Mouse (Mus musculus) liver, embryonic 15.5 days (tissue): Measurements from ENCODE around the gene Top2b. TPM values are rescaled to one million over a fixed set of nuclear protein-coding genes. Genes with fewer than 3 reads are reported as not detected.

Source experiments
- ATAC-seq: fragments of 200-750 bp; cut with Nextera tagmentation; 2 replicates; pipeline ENCODE4 v1.8.0; 2017; ENCODE audit warnings: moderate number of reproducible peaks, mild to moderate bottlenecking, moderate library complexity; ENCODE audit not compliant: insufficient read depth
- H3K27ac ChIP-seq: fragments of 300-500 bp; sonication (generic); replicated peaks from 2 replicates; pipeline ENCODE4 v1.5.1; 2015; ENCODE audit warnings: mild to moderate bottlenecking, inconsistent platforms
- H3K27me3 ChIP-seq: fragments of 300-500 bp; sonication (generic); 2 replicates; pipeline ENCODE4 v1.6.1; 2015; ENCODE audit warnings: mild to moderate bottlenecking, inconsistent platforms
- H3K36me3 ChIP-seq: fragments of 300-500 bp; sonication (generic); replicated peaks from 2 replicates; pipeline ENCODE4 v1.6.1; 2015; ENCODE audit warnings: moderate library complexity, mild to moderate bottlenecking, inconsistent platforms
- H3K4me1 ChIP-seq: fragments of 300-500 bp; sonication (generic); replicated peaks from 2 replicates; pipeline ENCODE4 v1.6.1; 2015; ENCODE audit warnings: inconsistent platforms
- H3K4me2 ChIP-seq: fragments of 300-500 bp; sonication (generic); 2 replicates; pipeline ENCODE4 v1.6.1; 2015; ENCODE audit warnings: moderate library complexity, mild to moderate bottlenecking, inconsistent platforms
- H3K4me3 ChIP-seq: fragments of 300-500 bp; sonication (generic); replicated peaks from 2 replicates; pipeline ENCODE4 v1.5.1; 2015; ENCODE audit warnings: mild to moderate bottlenecking, inconsistent platforms
- H3K9ac ChIP-seq: fragments of 300-500 bp; sonication (generic); 2 replicates; pipeline ENCODE4 v1.6.1; 2015; ENCODE audit warnings: moderate library complexity, mild to moderate bottlenecking, inconsistent platforms
- H3K9me3 ChIP-seq: fragments of 300-500 bp; sonication (generic); replicated peaks from 2 replicates; pipeline ENCODE4 v1.6.1; 2016; ENCODE audit warnings: inconsistent platforms
- WGBS: fragments of 180-500 bp; shearing (Covaris S2); methylation state at CpG from one replicate; pipeline ENCODE4 v1.1.7; 2015; ENCODE audit warnings: mixed read lengths; ENCODE audit not compliant: insufficient replicate concordance; 5-methylcytosine and 5-hydroxymethylcytosine counted together
- polyA plus RNA-seq: library from polyadenylated mRNA; unstranded; fragments of >200 nt; fragmentation: Nextera tagmentation; extraction: Ambion mirVana; gene quantifications from 2 replicates; pipeline ENCODE4 v1.2.1, GENCODE M21; 2015

Top2b gene
- polyA plus RNA-seq: 13.2 and 14.1 TPM in 2 replicates

DNA sequence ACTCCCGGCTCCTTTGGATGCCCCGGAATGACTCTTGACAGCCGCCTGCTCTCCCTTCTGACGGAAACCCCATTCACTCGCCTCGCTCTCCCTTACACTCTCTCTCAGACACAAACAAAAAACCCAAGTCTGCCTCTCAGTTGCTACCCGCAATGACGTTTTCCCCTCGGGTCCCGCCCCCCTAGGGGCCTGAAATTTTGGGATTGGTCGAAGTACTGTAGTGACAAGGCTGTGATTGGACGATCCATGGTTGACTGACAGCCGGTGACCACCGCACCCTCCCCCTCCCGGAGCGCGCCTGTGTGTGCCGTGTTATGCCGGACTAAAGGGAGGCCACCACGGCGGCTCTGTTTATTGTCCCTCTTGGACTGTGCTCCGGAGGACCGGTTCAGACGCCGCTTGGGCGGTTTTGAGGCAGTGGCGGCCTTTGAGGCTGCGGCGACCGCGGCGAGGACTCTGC lies at the start of gene Top2b:
TSS of gene Top2b (plus strand) at position 302 of the 460 bp plus-strand sequence.
- peak within 1 kb of the TSS; percentile 98 for H3K9ac ChIP-seq
- WGBS: under 1% methylated on average over 32 of the region's 32 CpGs
- no peaks in the 10 kb centered on the region for H3K36me3 ChIP-seq
- no peaks in the 10 kb centered on the region for H3K27me3 ChIP-seq
- peak within 1 kb of the TSS; percentile 96 for H3K27ac ChIP-seq
- no peaks in the 10 kb centered on the region for H3K9me3 ChIP-seq
- peak within 1 kb of the TSS; percentile 94 for H3K4me3 ChIP-seq
- ATAC-seq: peak; percentile 97
- peaks cover 38% of the 10 kb centered on the region for H3K4me1 ChIP-seq
- peak within 1 kb of the TSS; percentile 97 for H3K4me2 ChIP-seq

DNA sequence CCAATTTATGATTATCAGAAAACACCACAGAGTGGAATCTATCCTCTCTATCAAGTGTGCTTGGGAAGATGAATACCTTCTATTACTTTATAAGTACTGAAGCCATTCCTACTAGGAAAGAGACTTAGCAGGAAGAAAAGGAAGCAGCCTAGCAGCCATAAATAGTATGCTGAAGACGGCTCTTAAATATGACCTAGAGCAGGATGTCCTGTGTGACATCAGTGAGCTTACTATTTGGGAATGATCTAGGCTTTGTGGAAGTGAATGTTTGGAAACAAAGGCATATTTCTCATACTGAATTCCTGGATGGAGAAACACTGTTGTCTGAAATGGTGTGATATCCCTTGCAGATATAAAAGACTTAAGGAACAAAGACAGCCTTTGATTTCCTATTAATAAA lies 48.3 kb upstream of the Top2b start:
- Histone ChIP-seq H3K4me3 (no peak overlapping the region), H3K9me3 (no peaks in the 10 kb centered on the region), H3K9ac (no peak overlapping the region), H3K36me3 (no peaks in the 10 kb centered on the region), H3K4me2 (no peak overlapping the region), H3K4me1 (peaks cover 29% of the 10 kb centered on the region), H3K27me3 (no peaks in the 10 kb centered on the region), H3K27ac (no peak overlapping the region)
- ATAC-seq: no peak
- 48% methylated on average over 1 of the region's 1 CpGs for WGBS

DNA sequence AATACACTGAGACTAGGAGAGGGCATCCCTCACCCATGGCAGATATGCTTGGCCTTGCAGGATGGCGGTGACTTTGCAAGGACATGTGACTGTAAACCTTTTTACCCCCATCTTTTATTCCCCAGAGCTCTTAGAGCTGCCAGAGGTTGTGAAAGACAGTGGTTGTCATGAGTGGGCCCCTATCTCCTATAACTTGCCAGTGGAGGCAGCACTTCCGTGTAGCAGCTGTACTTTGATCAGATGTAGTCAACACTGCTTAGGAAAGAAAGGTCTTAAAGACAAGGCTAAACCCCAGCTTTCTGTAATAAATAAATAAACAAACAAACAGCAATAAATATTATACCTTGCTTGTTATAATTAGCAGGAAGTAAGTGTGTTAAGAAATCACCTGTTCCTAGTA lies 45.2 kb upstream of the Top2b start:
- no peaks in the 10 kb centered on the region for H3K36me3 ChIP-seq
- no peaks in the 10 kb centered on the region for H3K27me3 ChIP-seq
- H3K9ac ChIP-seq: no peak overlapping the region
- ATAC-seq: no peak
- 54% methylated on average over 2 of the region's 2 CpGs for WGBS
- no peak overlapping the region for H3K4me3 ChIP-seq
- no peaks in the 10 kb centered on the region for H3K9me3 ChIP-seq
- H3K27ac ChIP-seq: no peak overlapping the region
- H3K4me1 ChIP-seq: peaks cover 9% of the 10 kb centered on the region; the same call in 1 of the 2 replicates
- no peak overlapping the region for H3K4me2 ChIP-seq

- no peak overlapping the region for H3K4me3 ChIP-seq
- no peak overlapping the region for H3K4me2 ChIP-seq
- no peaks in the 10 kb centered on the region for H3K36me3 ChIP-seq
- no peaks in the 10 kb centered on the region for H3K9me3 ChIP-seq
- H3K4me1 ChIP-seq: no peaks in the 10 kb centered on the region
- no peaks in the 10 kb centered on the region for H3K27me3 ChIP-seq
- WGBS: 64% methylated on average over 4 of the region's 4 CpGs
- no peak overlapping the region for H3K27ac ChIP-seq
- ATAC-seq: no peak
- H3K9ac ChIP-seq: no peak overlapping the region
These were observed 40.6 kb upstream of the Top2b start for GRCm38 (mm10) chr14:16324394-16324793.

DNA sequence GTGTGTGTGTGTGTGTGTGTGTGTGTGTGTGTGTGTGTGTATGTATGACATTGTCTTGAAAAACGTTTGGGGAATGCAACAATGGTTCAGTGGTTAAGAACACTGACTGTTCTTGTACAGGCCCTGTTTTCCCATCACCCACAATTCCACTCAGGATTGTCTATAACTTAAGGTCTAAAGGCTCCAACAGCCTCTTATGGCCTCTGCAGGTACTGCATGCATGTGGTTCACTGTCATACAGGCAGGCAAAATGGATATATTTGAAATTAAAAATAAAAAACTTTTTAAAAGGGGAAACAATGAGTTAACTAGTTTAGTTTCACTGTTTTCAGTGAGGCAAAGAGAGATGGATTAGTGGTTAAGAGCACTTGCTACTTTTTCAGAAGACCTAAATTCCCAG lies 39.8 kb upstream of the Top2b start:
- Histone ChIP-seq H3K4me1 (no peaks in the 10 kb centered on the region), H3K9me3 (no peaks in the 10 kb centered on the region), H3K4me3 (no peak overlapping the region), H3K4me2 (no peak overlapping the region), H3K9ac (no peak overlapping the region), H3K36me3 (no peaks in the 10 kb centered on the region), H3K27ac (no peak overlapping the region), H3K27me3 (no peaks in the 10 kb centered on the region)
- 28% methylated on average over 1 of the region's 1 CpGs for WGBS
- ATAC-seq: no peak

DNA sequence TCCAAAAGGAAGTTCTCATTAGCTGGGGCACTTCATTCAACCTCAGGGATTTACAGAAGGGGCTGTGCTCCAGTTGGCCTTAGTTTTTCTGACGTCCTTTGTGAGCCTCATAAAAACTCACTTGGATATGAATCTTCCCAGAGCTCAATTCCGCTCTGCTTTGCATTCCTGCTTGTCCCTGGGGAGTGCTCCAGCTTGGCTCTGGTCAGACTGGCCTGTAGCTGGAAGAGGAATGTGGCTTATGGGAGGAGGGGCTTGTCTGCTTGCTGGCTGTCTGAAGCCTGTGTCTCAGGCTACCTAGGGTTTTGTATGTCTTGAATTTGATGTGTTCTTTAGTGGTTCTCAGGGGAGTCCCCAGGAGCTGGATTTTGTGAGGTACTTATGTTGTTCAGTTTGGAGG lies 36.4 kb upstream of the Top2b start:
- Histone ChIP-seq H3K9ac (no peak overlapping the region), H3K4me2 (no peak overlapping the region), H3K27me3 (no peaks in the 10 kb centered on the region), H3K4me3 (no peak overlapping the region), H3K36me3 (no peaks in the 10 kb centered on the region), H3K27ac (no peak overlapping the region), H3K4me1 (no peaks in the 10 kb centered on the region), H3K9me3 (no peaks in the 10 kb centered on the region)
- ATAC-seq: no peak
- 28% methylated on average over 2 of the region's 2 CpGs for WGBS

GRCm38 (mm10) chr14:16328959-16329480 lies 36.0 kb upstream of the Top2b start:
- Histone ChIP-seq H3K27me3 (no peaks in the 10 kb centered on the region), H3K4me2 (no peak overlapping the region), H3K36me3 (no peaks in the 10 kb centered on the region), H3K4me1 (no peaks in the 10 kb centered on the region), H3K9me3 (no peaks in the 10 kb centered on the region), H3K9ac (no peak overlapping the region), H3K27ac (no peak overlapping the region), H3K4me3 (no peak overlapping the region)
- WGBS: 38% methylated on average over 5 of the region's 5 CpGs
- no peak for ATAC-seq

DNA sequence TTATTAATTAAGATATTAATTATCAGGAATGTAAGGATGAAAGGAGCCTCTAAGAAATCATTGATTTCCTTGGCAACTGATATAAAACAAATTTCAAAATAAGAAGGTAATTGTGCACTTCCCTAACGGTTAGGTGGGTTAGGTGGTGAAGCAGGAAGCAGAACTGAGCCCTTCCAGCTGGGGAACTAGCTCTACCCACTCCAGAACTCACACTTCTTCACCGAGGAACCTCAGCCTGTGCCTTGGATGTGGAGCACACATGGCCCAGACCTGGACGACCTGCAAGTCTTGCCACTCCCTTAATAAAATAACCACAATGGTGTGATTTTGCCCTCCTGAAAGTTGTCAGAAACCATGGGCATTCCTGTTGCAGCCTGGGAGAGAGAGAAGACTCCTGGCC lies 35.2 kb upstream of the Top2b start:
- Histone ChIP-seq H3K4me2 (no peak overlapping the region), H3K4me1 (no peaks in the 10 kb centered on the region), H3K27ac (no peak overlapping the region), H3K36me3 (no peaks in the 10 kb centered on the region), H3K4me3 (no peak overlapping the region), H3K9me3 (no peaks in the 10 kb centered on the region), H3K27me3 (no peaks in the 10 kb centered on the region), H3K9ac (no peak overlapping the region)
- no peak for ATAC-seq
- WGBS: 42% methylated on average over 3 of the region's 3 CpGs

- Histone ChIP-seq H3K27ac (no peak overlapping the region), H3K4me2 (no peak overlapping the region), H3K9me3 (no peaks in the 10 kb centered on the region), H3K4me1 (peaks cover 12% of the 10 kb centered on the region), H3K36me3 (no peaks in the 10 kb centered on the region), H3K9ac (no peak overlapping the region), H3K4me3 (no peak overlapping the region), H3K27me3 (no peaks in the 10 kb centered on the region)
- ATAC-seq: no peak
- WGBS: 73% methylated on average over 3 of the region's 3 CpGs
These were observed 30.7 kb upstream of the Top2b start for GRCm38 (mm10) chr14:16334260-16334659.

- H3K9ac ChIP-seq: no peak overlapping the region
- no peaks in the 10 kb centered on the region for H3K36me3 ChIP-seq
- ATAC-seq: peak; percentile 70
- no peaks in the 10 kb centered on the region for H3K27me3 ChIP-seq
- H3K4me3 ChIP-seq: no peak overlapping the region
- 28% methylated on average over 3 of the region's 3 CpGs for WGBS
- peaks cover 12% of the 10 kb centered on the region for H3K4me1 ChIP-seq
- no peak overlapping the region for H3K4me2 ChIP-seq
- H3K27ac ChIP-seq: peak overlapping the region; percentile 29; the same call in 1 of the 2 replicates
- H3K9me3 ChIP-seq: no peaks in the 10 kb centered on the region
These were observed 29.1 kb upstream of the Top2b start for GRCm38 (mm10) chr14:16335835-16336417.

- Histone ChIP-seq H3K4me1 (no peaks in the 10 kb centered on the region), H3K9me3 (no peaks in the 10 kb centered on the region), H3K27me3 (no peaks in the 10 kb centered on the region), H3K4me3 (no peak overlapping the region), H3K4me2 (no peak overlapping the region), H3K9ac (no peak overlapping the region), H3K27ac (no peak overlapping the region), H3K36me3 (no peaks in the 10 kb centered on the region)
- WGBS: 72% methylated on average over 9 of the region's 9 CpGs
- ATAC-seq: no peak
These were observed 17.5 kb upstream of the Top2b start for GRCm38 (mm10) chr14:16347505-16347904.

GRCm38 (mm10) chr14:16359704-16360103 lies 5.3 kb upstream of the Top2b start:
- H3K27ac ChIP-seq: no peak overlapping the region

More at GRCm38 (mm10) chr14:16359704-16360103, 5.3 kb upstream of the Top2b start:
- Histone ChIP-seq H3K27me3 (no peaks in the 10 kb centered on the region), H3K9me3 (no peaks in the 10 kb centered on the region), H3K4me3 (no peak overlapping the region), H3K4me1 (peaks cover 25% of the 10 kb centered on the region), H3K9ac (no peak overlapping the region), H3K4me2 (peak overlapping the region; percentile 41), H3K36me3 (no peaks in the 10 kb centered on the region)
- ATAC-seq: peak; percentile 71
- WGBS: 9% methylated on average over 1 of the region's 1 CpGs
